Mouse (Mus musculus) heart, embryonic 16.5 days (tissue): ENCODE results near the gene Chst13. TPM values are rescaled to one million over a fixed set of nuclear protein-coding genes. Genes with fewer than 3 reads are reported as not detected.
A peak's percentile ranks its signal among the peaks of the same experiment; 100 is the strongest.

Experiments
- ATAC-seq: fragments of 200-750 bp; cut with Nextera tagmentation; replicated peaks from 2 replicates; pipeline ENCODE4 v1.8.0; 2017; ENCODE audit warnings: moderate number of reproducible peaks; ENCODE audit not compliant: insufficient read depth, low FRiP score; ENCODE audit errors: extremely low read depth
- H3K27ac ChIP-seq: fragments of 300-500 bp; sonication (generic); 2 replicates; pipeline ENCODE4 v1.5.1; 2014; ENCODE audit warnings: mild to moderate bottlenecking, low read length, control low read depth, moderate library complexity
- H3K27me3 ChIP-seq: fragments of 300-500 bp; sonication (generic); 2 replicates; pipeline ENCODE4 v1.6.1; 2014; ENCODE audit warnings: low read length, mixed read lengths; ENCODE audit not compliant: control insufficient read depth, insufficient read depth
- H3K36me3 ChIP-seq: fragments of 300-500 bp; sonication (generic); 2 replicates; pipeline ENCODE4 v1.6.1; 2014; ENCODE audit not compliant: control insufficient read depth, insufficient read depth
- H3K4me1 ChIP-seq: fragments of 300-500 bp; sonication (generic); 2 replicates; pipeline ENCODE4 v1.6.1; 2014; ENCODE audit warnings: low read length, mixed read lengths; ENCODE audit not compliant: control insufficient read depth, insufficient read depth
- H3K4me2 ChIP-seq: fragments of 300-500 bp; sonication (generic); 2 replicates; pipeline ENCODE4 v1.6.1; 2014; ENCODE audit warnings: low read depth, mild to moderate bottlenecking, control low read depth, low read length
- H3K4me3 ChIP-seq: fragments of 300-500 bp; sonication (generic); 2 replicates; pipeline ENCODE4 v1.5.1; 2014; ENCODE audit warnings: mild to moderate bottlenecking, control low read depth, low read length
- H3K9ac ChIP-seq: fragments of 300-500 bp; sonication (generic); 2 replicates; pipeline ENCODE4 v1.6.1; 2014; ENCODE audit warnings: low read length, control low read depth
- H3K9me3 ChIP-seq: fragments of 300-500 bp; sonication (generic); replicated peaks from 2 replicates; pipeline ENCODE4 v1.6.1; 2016; ENCODE audit warnings: low read length; ENCODE audit not compliant: control insufficient read depth
- WGBS: fragments of 180-500 bp; shearing (Covaris S2); extraction: QIAGEN DNeasy Blood & Tissue Kit; methylation state at CpG from one replicate; pipeline ENCODE4 v1.1.7; 2014; 5-methylcytosine and 5-hydroxymethylcytosine counted together
- polyA plus RNA-seq: library from polyadenylated mRNA; unstranded; fragments of >200 nt; fragmentation: Nextera tagmentation; extraction: Ambion mirVana; gene quantifications from 2 replicates; pipeline ENCODE4 v1.2.1, GENCODE M21; 2015

Gene Chst13
- polyA plus RNA-seq, result not detected in 2 replicates

- Histone ChIP-seq H3K4me2 (peak within 1 kb of the TSS; percentile 52), H3K36me3 (no peaks in the 10 kb centered on the region), H3K9me3 (no peaks in the 10 kb centered on the region), H3K4me3 (peak within 1 kb of the TSS; percentile 18), H3K4me1 (no peaks in the 10 kb centered on the region), H3K9ac (no peak within 1 kb of the TSS), H3K27ac (no peak within 1 kb of the TSS), H3K27me3 (peaks cover 7% of the 10 kb centered on the region; the same call in 1 of the 2 replicates)
- WGBS, result 6% methylated on average over 22 of the region's 22 CpGs
- ATAC-seq, result peak; percentile 47; the same call in 1 of the 2 replicates
Measured at GRCm38 (mm10) chr6:90324991-90325390, at the start of gene Chst13. Chst13 (minus strand) TSS chr6:90325185.

GRCm38 (mm10) chr6:90374647-90375046, 49.7 kb upstream of the Chst13 start:
- peaks cover 46% of the 10 kb centered on the region for H3K36me3 ChIP-seq
- H3K4me3 ChIP-seq, result no peak overlapping the region
- H3K27ac ChIP-seq, result no peak overlapping the region
- peaks cover 24% of the 10 kb centered on the region for H3K4me1 ChIP-seq
- no peak for ATAC-seq
- H3K27me3 ChIP-seq, result no peaks in the 10 kb centered on the region
- no peaks in the 10 kb centered on the region for H3K9me3 ChIP-seq
- no peak overlapping the region for H3K4me2 ChIP-seq
- H3K9ac ChIP-seq, result no peak overlapping the region
- 51% methylated on average over 4 of the region's 4 CpGs for WGBS

- H3K4me1 ChIP-seq, result peaks cover 27% of the 10 kb centered on the region
- no peaks in the 10 kb centered on the region for H3K9me3 ChIP-seq
- ATAC-seq, result peak; percentile 74
- WGBS, result under 1% methylated on average over 91 of the region's 98 CpGs
- peak overlapping the region; percentile 79 for H3K27ac ChIP-seq
- peak overlapping the region; percentile 88 for H3K9ac ChIP-seq
- peaks cover 18% of the 10 kb centered on the region for H3K36me3 ChIP-seq
- peak overlapping the region; percentile 74 for H3K4me3 ChIP-seq
- H3K4me2 ChIP-seq, result peak overlapping the region; percentile 89
- no peaks in the 10 kb centered on the region for H3K27me3 ChIP-seq
Measured at GRCm38 (mm10) chr6:90369725-90370553, 45.0 kb upstream of the Chst13 start.

- H3K4me1 ChIP-seq, result peaks cover 22% of the 10 kb centered on the region
Measured at GRCm38 (mm10) chr6:90368976-90369724, 44.2 kb upstream of the Chst13 start, which contains the start of gene Zxdc. Zxdc (plus strand) TSS chr6:90369492.

GRCm38 (mm10) chr6:90363301-90363700, 38.3 kb upstream of the Chst13 start:
- Histone ChIP-seq H3K27me3 (no peaks in the 10 kb centered on the region), H3K4me1 (peaks cover 12% of the 10 kb centered on the region), H3K9ac (no peak overlapping the region), H3K9me3 (no peaks in the 10 kb centered on the region), H3K4me3 (no peak overlapping the region), H3K27ac (no peak overlapping the region), H3K4me2 (no peak overlapping the region), H3K36me3 (no peaks in the 10 kb centered on the region)
- ATAC-seq, result no peak
- WGBS, result 77% methylated on average over 5 of the region's 5 CpGs

More at GRCm38 (mm10) chr6:90368976-90369724, 44.2 kb upstream of the Chst13 start, which contains the start of gene Zxdc:
- Histone ChIP-seq H3K4me2 (peak within 1 kb of the TSS; percentile 89), H3K36me3 (peaks cover 11% of the 10 kb centered on the region), H3K9ac (peak within 1 kb of the TSS; percentile 88), H3K9me3 (no peaks in the 10 kb centered on the region), H3K27me3 (no peaks in the 10 kb centered on the region), H3K27ac (peak within 1 kb of the TSS; percentile 79), H3K4me3 (peak within 1 kb of the TSS; percentile 74)
- ATAC-seq, result peak; percentile 99
- 5% methylated on average over 41 of the region's 41 CpGs for WGBS

- Histone ChIP-seq H3K27ac (no peak overlapping the region), H3K9me3 (no peaks in the 10 kb centered on the region), H3K36me3 (no peaks in the 10 kb centered on the region), H3K4me3 (no peak overlapping the region), H3K9ac (no peak overlapping the region), H3K27me3 (no peaks in the 10 kb centered on the region), H3K4me2 (no peak overlapping the region), H3K4me1 (peaks cover 16% of the 10 kb centered on the region)
- 74% methylated on average over 6 of the region's 6 CpGs for WGBS
- no peak for ATAC-seq
Measured at GRCm38 (mm10) chr6:90360922-90361614, 36.1 kb upstream of the Chst13 start.

GRCm38 (mm10) chr6:90360024-90360781, 35.2 kb upstream of the Chst13 start:
- peaks cover 16% of the 10 kb centered on the region for H3K4me1 ChIP-seq
- no peaks in the 10 kb centered on the region for H3K9me3 ChIP-seq
- 30% methylated on average over 7 of the region's 7 CpGs for WGBS
- no peaks in the 10 kb centered on the region for H3K27me3 ChIP-seq
- H3K36me3 ChIP-seq, result no peaks in the 10 kb centered on the region
- H3K4me3 ChIP-seq, result no peak overlapping the region
- no peak overlapping the region for H3K9ac ChIP-seq
- H3K4me2 ChIP-seq, result 0 out of 2 replicates have a peak overlapping the region, but pooled peaks have one; percentile 10
- peak overlapping the region; percentile 56; the same call in 1 of the 2 replicates for H3K27ac ChIP-seq
- peak; percentile 59; the same call in 1 of the 2 replicates for ATAC-seq

- Histone ChIP-seq H3K9me3 (no peaks in the 10 kb centered on the region), H3K27me3 (no peaks in the 10 kb centered on the region), H3K36me3 (no peaks in the 10 kb centered on the region), H3K4me3 (no peak overlapping the region), H3K4me1 (peaks cover 16% of the 10 kb centered on the region), H3K9ac (no peak overlapping the region), H3K27ac (no peak overlapping the region), H3K4me2 (no peak overlapping the region)
- 71% methylated on average over 2 of the region's 2 CpGs for WGBS
- ATAC-seq, result no peak
Measured at GRCm38 (mm10) chr6:90359445-90359844, 34.5 kb upstream of the Chst13 start.
